Mouse (Mus musculus): ENCODE measurements around the gene Zfp579. TPM values are rescaled to one million over a fixed set of nuclear protein-coding genes. Genes with fewer than 3 reads are reported as not detected.
"Not testable (repeated sequence)": the region's sequence is repeated elsewhere in the genome, so short reads cannot be mapped to it uniquely, and the experiment has no call there.

Gene Zfp579
- polyA plus RNA-seq, 1 experiment = 39.2 TPM

- Histone ChIP-seq H3K4me3 (ENCODE audit: insufficient read depth, low read length) (no peak overlapping the region), H3K4me1 (ENCODE audit: control insufficient read depth, insufficient read depth, low read length) (no peaks in the 10 kb centered on the region), H3K27ac (ENCODE audit: insufficient read depth, low read length) (no peak overlapping the region)
- no peak for TF ChIP-seq CTCF (IDR thresholded peaks at IDR 0.05; ENCODE audit: extremely low read depth, insufficient read depth, low read length)
- TF ChIP-seq POLR2A (IDR thresholded peaks at IDR 0.05; ENCODE audit: extremely low read depth, insufficient read depth, low read length) = no peak
Observed at GRCm38 (mm10) chr7:5017352-5017751, 21.4 kb upstream of the Zfp579 start.

GRCm38 (mm10) chr7:5016920-5017319 lies 21.0 kb upstream of the Zfp579 start:
- TF ChIP-seq CTCF (IDR thresholded peaks at IDR 0.05; ENCODE audit: extremely low read depth, insufficient read depth, low read length) (no peak), POLR2A (IDR thresholded peaks at IDR 0.05; ENCODE audit: extremely low read depth, insufficient read depth, low read length) (no peak)
- Histone ChIP-seq H3K4me3 (ENCODE audit: insufficient read depth, low read length) (no peak overlapping the region), H3K4me1 (ENCODE audit: control insufficient read depth, insufficient read depth, low read length) (no peaks in the 10 kb centered on the region), H3K27ac (ENCODE audit: insufficient read depth, low read length) (no peak overlapping the region)

DNA sequence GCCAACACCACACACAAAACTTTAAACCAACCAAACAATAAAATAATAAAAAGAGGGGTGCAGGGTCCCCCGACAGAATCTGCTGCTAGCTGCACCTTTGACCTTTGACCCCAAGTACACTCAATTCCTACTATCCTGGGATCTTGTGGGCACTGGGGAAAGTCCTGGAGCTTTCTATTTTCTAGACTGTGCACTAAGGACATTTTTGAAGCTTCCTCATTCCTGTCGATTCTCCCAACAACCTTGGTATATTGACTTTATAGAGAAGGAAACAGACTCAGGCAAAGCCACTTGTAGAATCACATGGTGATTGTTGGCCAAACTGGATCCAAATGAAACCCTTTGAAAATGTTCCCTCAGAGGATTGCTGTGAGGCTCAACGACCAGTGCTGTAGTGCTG lies 20.1 kb upstream of the Zfp579 start:
- TF ChIP-seq CTCF (IDR thresholded peaks at IDR 0.05; ENCODE audit: extremely low read depth, insufficient read depth, low read length) = no peak
- TF ChIP-seq POLR2A (IDR thresholded peaks at IDR 0.05; ENCODE audit: extremely low read depth, insufficient read depth, low read length) = no peak
- no peaks in the 10 kb centered on the region for H3K4me1 ChIP-seq (ENCODE audit: control insufficient read depth, insufficient read depth, low read length)
- peak overlapping the region; percentile 39 for H3K4me3 ChIP-seq (ENCODE audit: insufficient read depth, low read length)
- peak overlapping the region; percentile 53 for H3K27ac ChIP-seq (ENCODE audit: insufficient read depth, low read length)

DNA sequence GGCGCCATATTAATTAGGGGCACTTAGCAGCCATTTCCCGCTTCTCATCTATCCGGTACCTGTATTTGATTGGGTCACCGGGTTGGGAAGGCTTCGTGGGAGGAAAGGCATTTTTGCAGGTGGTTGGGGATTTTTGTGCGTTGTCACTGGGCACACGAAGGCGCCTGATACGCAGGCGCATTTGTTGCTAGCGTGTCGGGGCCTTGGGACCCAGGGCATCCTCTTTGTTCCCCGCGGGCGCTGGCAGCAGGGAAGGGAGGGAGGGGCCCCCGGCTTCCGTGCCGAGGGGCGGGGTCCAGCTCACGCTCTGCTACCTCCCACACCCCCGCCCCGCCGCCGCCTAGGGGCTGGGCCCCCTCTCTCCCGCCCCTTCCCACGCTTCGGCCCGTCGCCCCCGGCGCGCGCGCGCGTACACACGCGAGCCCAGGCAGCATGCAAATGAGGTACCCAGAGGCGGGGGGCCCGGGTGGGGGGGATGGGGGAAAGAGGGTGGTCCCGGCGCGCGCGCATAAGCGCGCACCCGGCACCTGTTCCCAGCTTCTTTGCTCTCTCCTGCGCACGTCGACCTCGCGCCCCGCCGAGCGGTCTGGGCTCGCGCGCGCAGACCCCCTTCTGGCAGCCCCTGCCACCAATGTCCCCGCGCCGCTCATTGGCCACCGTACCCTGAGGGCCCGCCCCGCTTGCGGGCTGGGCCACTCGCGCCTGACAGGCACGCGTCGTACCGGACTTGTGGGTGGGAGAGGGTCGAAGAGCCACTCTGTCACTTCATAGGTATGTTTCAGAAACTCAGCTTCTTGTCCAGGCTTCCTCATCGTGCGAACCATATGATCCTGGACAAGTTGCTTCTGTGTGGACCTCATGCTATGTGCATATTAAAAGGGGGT lies 19.4 kb upstream of the Zfp579 start, which contains the start of gene Gm44973:
Gm44973 (plus strand) TSS at position 379 of the 884 bp plus-strand sequence.
- no peak for TF ChIP-seq CTCF (IDR thresholded peaks at IDR 0.05; ENCODE audit: extremely low read depth, insufficient read depth, low read length)
- 0 out of 2 replicates have a peak, but pooled peaks have one; percentile 4 for TF ChIP-seq POLR2A (IDR thresholded peaks at IDR 0.05; ENCODE audit: extremely low read depth, insufficient read depth, low read length)
- Histone ChIP-seq H3K4me1 (ENCODE audit: control insufficient read depth, insufficient read depth, low read length) (no peaks in the 10 kb centered on the region), H3K4me3 (ENCODE audit: insufficient read depth, low read length) (peak within 1 kb of the TSS; percentile 39), H3K27ac (ENCODE audit: insufficient read depth, low read length) (peak within 1 kb of the TSS; percentile 99)

GRCm38 (mm10) chr7:5014251-5015117 lies 18.5 kb upstream of the Zfp579 start, which contains the start of the genes Zfp524 and Fiz1:
Gene Zfp524, plus strand, starts transcription at chr7:5014415.
Gene Fiz1, minus strand, starts transcription at chr7:5014697.
- Histone ChIP-seq H3K27ac (ENCODE audit: insufficient read depth, low read length) (peak within 1 kb of the TSS; percentile 99), H3K4me1 (ENCODE audit: control insufficient read depth, insufficient read depth, low read length) (no peaks in the 10 kb centered on the region), H3K4me3 (ENCODE audit: insufficient read depth, low read length) (peak within 1 kb of the TSS; percentile 39)
- TF ChIP-seq CTCF (IDR thresholded peaks at IDR 0.05; ENCODE audit: extremely low read depth, insufficient read depth, low read length) (no peak), POLR2A (IDR thresholded peaks at IDR 0.05; ENCODE audit: extremely low read depth, insufficient read depth, low read length) (0 out of 2 replicates have a peak, but pooled peaks have one; percentile 41)

- TF ChIP-seq CTCF (IDR thresholded peaks at IDR 0.05; ENCODE audit: extremely low read depth, insufficient read depth, low read length) (no peak), POLR2A (IDR thresholded peaks at IDR 0.05; ENCODE audit: extremely low read depth, insufficient read depth, low read length) (no peak)
- Histone ChIP-seq H3K4me3 (ENCODE audit: insufficient read depth, low read length) (no peak overlapping the region), H3K4me1 (ENCODE audit: control insufficient read depth, insufficient read depth, low read length) (no peaks in the 10 kb centered on the region), H3K27ac (ENCODE audit: insufficient read depth, low read length) (no peak overlapping the region)
Observed at GRCm38 (mm10) chr7:5012681-5013513, 16.9 kb upstream of the Zfp579 start.

GRCm38 (mm10) chr7:5008229-5008628 lies 12.3 kb upstream of the Zfp579 start:
- TF ChIP-seq POLR2A (IDR thresholded peaks at IDR 0.05; ENCODE audit: extremely low read depth, insufficient read depth, low read length) = no peak
- no peak for TF ChIP-seq CTCF (IDR thresholded peaks at IDR 0.05; ENCODE audit: extremely low read depth, insufficient read depth, low read length)
- H3K27ac ChIP-seq (ENCODE audit: insufficient read depth, low read length) = no peak overlapping the region
- no peaks in the 10 kb centered on the region for H3K4me1 ChIP-seq (ENCODE audit: control insufficient read depth, insufficient read depth, low read length)
- no peak overlapping the region for H3K4me3 ChIP-seq (ENCODE audit: insufficient read depth, low read length)

GRCm38 (mm10) chr7:5002876-5003275 lies 6.9 kb upstream of the Zfp579 start:
- H3K27ac ChIP-seq (ENCODE audit: insufficient read depth, low read length); H3K4me1 ChIP-seq (ENCODE audit: control insufficient read depth, insufficient read depth, low read length); H3K4me3 ChIP-seq (ENCODE audit: insufficient read depth, low read length): not testable (repeated sequence)

- no peak overlapping the region for H3K27ac ChIP-seq (ENCODE audit: insufficient read depth, low read length)
- no peak overlapping the region for H3K4me3 ChIP-seq (ENCODE audit: insufficient read depth, low read length)
- H3K4me1 ChIP-seq (ENCODE audit: control insufficient read depth, insufficient read depth, low read length) = no peaks in the 10 kb centered on the region
- TF ChIP-seq POLR2A (IDR thresholded peaks at IDR 0.05; ENCODE audit: extremely low read depth, insufficient read depth, low read length) (no peak), CTCF (IDR thresholded peaks at IDR 0.05; ENCODE audit: extremely low read depth, insufficient read depth, low read length) (peak; percentile 40)
Observed at GRCm38 (mm10) chr7:4999876-5000275, 3.9 kb upstream of the Zfp579 start.

All from cortical plate, adult 2 months (tissue).